Mouse (Mus musculus) cortical plate, adult 2 months (tissue): ENCODE measurements around the gene Ppp3cb.

ENCODE experiments used
- CTCF ChIP-seq: fragments of 200-500 bp; IDR thresholded peaks from 2 replicates; pipeline ENCODE4 v1.5.1; 2011; ENCODE audit warnings: mild to moderate bottlenecking, control low read depth, low read length; ENCODE audit not compliant: insufficient read depth; ENCODE audit errors: extremely low read depth
- POLR2A ChIP-seq: fragments of 200-500 bp; IDR thresholded peaks from 2 replicates; pipeline ENCODE4 v1.6.1; 2011; ENCODE audit warnings: mild to moderate bottlenecking, low read length, control low read depth; ENCODE audit not compliant: insufficient read depth; ENCODE audit errors: extremely low read depth

DNA sequence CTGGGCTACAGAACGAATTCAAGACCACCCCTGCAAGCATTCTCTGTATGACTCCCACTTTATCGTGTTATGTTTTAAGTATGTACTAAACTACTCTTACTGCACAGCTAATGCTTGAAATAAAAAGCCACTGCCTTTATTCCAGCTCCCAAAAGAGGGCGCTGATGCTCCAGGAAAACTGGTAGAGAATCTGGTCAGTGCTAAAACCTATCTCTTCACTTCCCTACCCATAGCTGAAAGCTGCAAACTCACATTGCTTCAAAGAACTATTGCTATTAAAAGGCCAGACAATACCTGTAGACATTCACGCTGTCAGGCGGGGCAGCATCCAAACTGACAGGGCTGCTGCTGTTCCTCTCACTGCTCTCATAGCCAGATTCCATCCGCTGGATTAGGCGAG is 29.8 kb upstream of the Ppp3cb start:
- peak; percentile 84 for TF ChIP-seq CTCF
- no peak for TF ChIP-seq POLR2A
